Mouse (Mus musculus): ENCODE measurements around the gene Nat10. TPM values are rescaled to one million over a fixed set of nuclear protein-coding genes. Genes with fewer than 3 reads are reported as not detected.

The Nat10 gene
- total RNA-seq, 1 experiment from 2014 or later, result 50.5 TPM

- ATAC-seq (replicated peaks; ENCODE audit: low read depth, poor library complexity, severe bottlenecking), result no peak
Measured at GRCm38 (mm10) chr2:103746761-103747160, 14.3 kb downstream of the Nat10 start.

- ATAC-seq (replicated peaks; ENCODE audit: low read depth, poor library complexity, severe bottlenecking), result no peak
Measured at GRCm38 (mm10) chr2:103746096-103746495, 15.0 kb downstream of the Nat10 start.

GRCm38 (mm10) chr2:103745481-103745880 is 15.6 kb downstream of the Nat10 start:
- no peak for ATAC-seq (replicated peaks; ENCODE audit: low read depth, poor library complexity, severe bottlenecking)

DNA sequence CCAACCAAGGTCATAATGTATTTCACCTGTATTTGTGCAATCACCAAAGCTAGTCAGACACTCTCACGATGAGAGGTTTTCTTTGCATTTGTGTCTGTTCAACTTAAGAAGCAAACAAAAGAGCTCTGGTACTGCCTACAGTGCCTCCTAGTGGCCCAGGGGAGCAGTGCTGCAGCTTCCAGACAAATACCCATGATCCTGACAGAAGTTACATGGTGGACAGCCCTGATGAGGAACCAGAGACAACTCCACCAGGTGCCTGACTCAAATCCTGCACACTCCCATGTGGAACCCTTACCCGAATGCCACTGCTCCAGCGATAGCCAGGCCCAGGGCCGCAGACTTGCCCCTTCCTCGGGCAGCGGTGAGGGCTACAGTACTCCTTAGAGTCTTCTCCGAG is 17.1 kb downstream of the Nat10 start:
- peak; percentile 72 for ATAC-seq (replicated peaks; ENCODE audit: low read depth, poor library complexity, severe bottlenecking)

- ATAC-seq (replicated peaks; ENCODE audit: low read depth, poor library complexity, severe bottlenecking), result no peak
Measured at GRCm38 (mm10) chr2:103743536-103743935, 17.5 kb downstream of the Nat10 start.

- no peak for ATAC-seq (replicated peaks; ENCODE audit: low read depth, poor library complexity, severe bottlenecking)
Measured at GRCm38 (mm10) chr2:103742821-103743220, 18.2 kb downstream of the Nat10 start.

DNA sequence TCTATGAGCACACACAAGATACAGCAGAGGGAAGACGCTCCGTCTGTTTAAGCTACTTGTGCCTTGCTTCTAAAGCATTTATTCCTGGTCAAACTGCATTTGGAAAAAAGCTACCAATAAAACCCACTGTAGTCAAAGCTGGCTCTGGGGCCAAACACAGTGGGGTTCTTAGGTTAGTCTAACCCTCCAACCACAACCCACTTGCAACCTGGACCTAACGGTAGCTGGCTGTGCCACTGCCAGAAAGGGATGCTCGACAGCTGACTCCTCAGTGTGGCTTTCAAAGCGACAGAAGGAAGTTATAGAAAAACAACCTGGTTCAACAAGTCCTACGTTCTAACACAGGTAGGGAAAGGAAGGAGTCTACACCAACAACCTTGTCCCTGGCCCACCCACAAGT is 29.6 kb downstream of the Nat10 start:
- ATAC-seq (replicated peaks; ENCODE audit: low read depth, poor library complexity, severe bottlenecking), result no peak

- ATAC-seq (replicated peaks; ENCODE audit: low read depth, poor library complexity, severe bottlenecking), result no peak
Measured at GRCm38 (mm10) chr2:103730999-103731398, 30.1 kb downstream of the Nat10 start.

DNA sequence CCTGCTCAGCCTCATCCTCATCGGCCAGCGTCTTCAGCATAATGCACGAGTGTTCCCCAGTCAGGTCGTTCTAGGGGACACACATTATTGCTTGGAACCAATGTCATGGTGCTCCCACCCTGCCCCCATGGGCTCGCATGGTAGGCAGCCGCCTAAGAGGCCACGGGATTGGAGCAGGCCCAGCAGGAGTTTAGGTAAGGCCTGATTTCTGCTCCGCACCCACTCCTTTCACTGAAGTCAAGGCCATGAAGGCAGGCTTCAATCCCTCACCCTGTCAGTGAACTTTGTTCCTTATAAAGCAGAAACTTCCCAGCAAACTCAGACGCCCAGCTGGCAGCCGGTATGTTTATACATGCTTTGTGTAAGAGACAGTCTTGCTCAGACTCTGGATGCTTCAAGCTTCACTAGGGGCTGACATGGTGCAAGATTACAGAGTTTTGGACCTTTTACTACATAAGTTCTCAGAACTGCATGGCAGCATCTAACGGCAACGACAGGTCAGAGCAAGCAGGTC is 33.0 kb downstream of the Nat10 start:
- no peak for ATAC-seq (replicated peaks; ENCODE audit: low read depth, poor library complexity, severe bottlenecking)

DNA sequence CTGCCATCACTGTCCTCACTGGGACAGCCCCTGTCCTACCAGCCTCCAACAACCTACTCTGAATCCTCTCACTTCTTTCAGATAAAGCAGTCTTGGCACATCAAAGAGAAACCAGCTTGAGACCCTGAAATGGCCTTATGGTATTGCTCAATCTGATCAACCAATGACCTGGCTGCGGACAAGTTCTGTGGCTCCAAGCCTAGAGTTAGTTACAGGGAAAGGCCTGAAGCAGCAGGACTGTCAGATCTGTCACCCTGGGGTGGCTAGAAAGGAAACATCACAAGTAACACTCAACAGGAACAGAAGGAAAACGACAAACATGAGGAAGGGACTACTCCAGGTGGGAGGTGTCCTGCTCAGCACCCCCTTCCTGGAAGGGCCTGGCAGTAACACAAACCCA is 36.5 kb downstream of the Nat10 start:
- no peak for ATAC-seq (replicated peaks; ENCODE audit: low read depth, poor library complexity, severe bottlenecking)

- ATAC-seq (replicated peaks; ENCODE audit: low read depth, poor library complexity, severe bottlenecking), result no peak
Measured at GRCm38 (mm10) chr2:103719292-103719646, 41.8 kb downstream of the Nat10 start.

- peak; percentile 91 for ATAC-seq (replicated peaks; ENCODE audit: low read depth, poor library complexity, severe bottlenecking)
Measured at GRCm38 (mm10) chr2:103718594-103719291, 42.3 kb downstream of the Nat10 start.

GRCm38 (mm10) chr2:103714412-103714811 is 46.7 kb downstream of the Nat10 start:
- ATAC-seq (replicated peaks; ENCODE audit: low read depth, poor library complexity, severe bottlenecking), result no peak

- ATAC-seq (replicated peaks; ENCODE audit: low read depth, poor library complexity, severe bottlenecking), result no peak
Measured at GRCm38 (mm10) chr2:103713831-103714230, 47.2 kb downstream of the Nat10 start.

DNA sequence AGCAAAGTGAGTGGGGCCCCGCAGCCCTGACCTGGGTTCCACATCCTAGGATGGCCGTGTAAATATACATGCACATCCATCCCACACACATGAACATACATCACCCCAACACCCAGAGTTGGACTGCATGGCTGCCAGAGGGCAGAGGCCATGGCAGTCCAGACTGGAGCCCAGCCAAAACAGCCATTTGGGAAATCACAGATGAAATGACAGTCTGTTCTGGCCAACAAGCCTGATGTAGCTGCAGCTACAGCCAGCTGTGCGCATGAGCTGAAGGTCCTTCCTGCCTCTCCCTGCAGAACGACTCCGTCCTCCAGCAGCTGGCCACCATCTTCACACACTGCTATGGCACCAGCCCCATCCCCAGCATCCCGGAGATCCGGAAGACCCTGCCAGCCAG is 50.2 kb downstream of the Nat10 start:
- ATAC-seq (replicated peaks; ENCODE audit: low read depth, poor library complexity, severe bottlenecking), result no peak

DNA sequence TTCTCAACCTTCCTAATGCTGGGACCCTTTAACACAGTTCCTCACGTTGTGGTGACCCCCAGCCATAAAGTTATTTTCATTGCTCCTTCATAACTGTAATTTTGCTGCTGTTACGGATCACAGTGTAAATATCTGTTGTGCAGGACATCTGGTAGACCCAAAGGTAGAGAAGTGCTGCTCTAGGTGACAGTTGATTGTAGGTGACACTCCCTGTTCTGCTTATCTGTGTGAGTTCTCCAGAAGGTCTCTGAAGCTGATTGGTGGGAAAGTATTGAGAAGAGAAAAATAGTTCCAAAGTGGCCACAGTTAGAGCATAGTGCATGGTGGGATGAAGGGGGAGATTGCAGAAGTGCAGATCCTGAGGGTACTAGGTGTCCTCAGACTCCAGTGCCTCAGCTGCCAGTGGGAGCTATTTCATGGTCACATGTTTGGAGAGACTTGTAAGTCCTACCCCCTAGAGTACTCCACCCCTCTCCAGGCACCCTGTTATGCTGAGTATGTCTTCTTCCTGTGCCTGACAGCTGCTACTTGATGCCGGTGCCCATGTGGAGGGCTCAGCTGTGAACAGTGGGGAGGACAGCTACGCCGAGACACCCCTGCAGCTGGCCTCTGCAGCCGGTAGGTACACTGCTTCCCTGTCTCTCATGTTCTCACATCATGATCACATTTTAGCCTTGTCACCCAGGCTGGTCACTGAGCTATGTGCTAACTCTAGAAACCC is 53.9 kb downstream of the Nat10 start:
- no peak for ATAC-seq (replicated peaks; ENCODE audit: low read depth, poor library complexity, severe bottlenecking)

DNA sequence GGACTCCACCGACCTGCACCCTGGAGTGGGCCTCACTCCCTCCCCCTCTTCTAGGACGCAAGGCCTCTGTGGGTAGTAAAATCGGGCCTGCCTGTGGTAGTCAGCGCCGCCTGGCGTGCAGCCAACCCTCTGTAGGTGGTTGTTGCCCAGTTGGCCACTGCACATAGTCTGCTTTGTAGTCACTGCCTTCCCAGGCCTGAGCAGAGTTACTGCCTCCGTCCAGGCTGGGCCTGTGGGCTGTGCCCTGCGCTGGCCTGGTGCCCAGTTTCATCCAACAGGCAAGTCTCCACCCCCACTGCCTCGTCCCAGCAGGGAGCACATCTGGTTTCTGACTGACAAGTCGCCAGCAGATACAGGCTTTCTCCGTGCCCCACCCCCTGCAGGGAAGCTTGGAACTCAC is 54.8 kb downstream of the Nat10 start:
- peak; percentile 34; the same call in 1 of the 2 replicates for ATAC-seq (replicated peaks; ENCODE audit: low read depth, poor library complexity, severe bottlenecking)

GRCm38 (mm10) chr2:103705826-103706225 is 55.2 kb downstream of the Nat10 start:
- ATAC-seq (replicated peaks; ENCODE audit: low read depth, poor library complexity, severe bottlenecking), result peak; percentile 10; the same call in 1 of the 2 replicates

DNA sequence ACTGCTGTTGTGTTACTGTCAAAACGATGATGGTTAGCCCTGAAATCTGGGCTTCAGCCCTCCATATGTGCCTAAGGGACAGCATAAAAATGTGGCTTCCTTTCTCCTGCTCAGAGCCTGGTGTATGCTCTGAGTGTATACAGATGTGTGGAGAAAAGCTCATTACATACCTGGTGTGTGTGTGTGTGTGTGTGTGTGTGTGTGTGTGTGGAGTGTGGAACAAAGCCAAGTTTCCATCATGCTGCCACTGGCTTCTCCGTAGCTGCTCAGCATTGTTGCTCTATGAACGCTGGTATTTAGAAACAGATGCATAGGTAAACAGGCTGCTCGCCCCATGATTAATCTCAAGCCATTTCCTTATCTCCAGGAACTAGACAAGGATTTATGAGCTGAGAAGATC is 57.2 kb downstream of the Nat10 start:
- no peak for ATAC-seq (replicated peaks; ENCODE audit: low read depth, poor library complexity, severe bottlenecking)

GRCm38 (mm10) chr2:103703336-103703735 is 57.7 kb downstream of the Nat10 start:
- peak; percentile 29; the same call in 1 of the 2 replicates for ATAC-seq (replicated peaks; ENCODE audit: low read depth, poor library complexity, severe bottlenecking)

DNA sequence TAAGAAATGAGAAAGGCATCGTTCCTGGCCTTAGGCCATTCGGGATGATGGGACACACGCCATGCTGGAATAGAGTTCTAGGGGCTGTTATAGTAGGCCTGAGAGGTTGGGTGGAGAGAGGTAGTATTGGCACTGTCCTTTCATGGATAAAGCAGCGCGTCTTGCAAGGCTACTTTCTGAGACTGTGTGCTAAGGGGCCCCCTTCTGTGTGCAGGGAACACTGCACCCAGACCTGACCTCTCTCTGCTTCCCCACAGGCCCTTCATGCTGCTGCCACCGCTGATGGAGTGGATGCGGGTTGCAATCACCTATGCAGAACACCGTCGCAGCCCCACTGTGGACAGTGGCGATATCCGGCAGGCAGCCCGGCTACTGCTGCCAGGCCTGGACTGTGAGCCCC is 60.6 kb downstream of the Nat10 start:
- ATAC-seq (replicated peaks; ENCODE audit: low read depth, poor library complexity, severe bottlenecking), result no peak

Data from common myeloid progenitor, adult 5-6 weeks (primary cell).